Mouse (Mus musculus) cortical plate, adult 2 months (tissue): ENCODE measurements at regions not wholly inside any gene's neighbourhood (a gene's known extent, or its start where the extent isn't known, plus 50 kb on each side); places are given as distances from the start of the nearest gene placed in this dataset.

Experiments used
- CTCF ChIP-seq: fragments of 200-500 bp; IDR thresholded peaks from 2 replicates; pipeline ENCODE4 v1.5.1; 2011; ENCODE audit warnings: mild to moderate bottlenecking, control low read depth, low read length; ENCODE audit not compliant: insufficient read depth; ENCODE audit errors: extremely low read depth
- POLR2A ChIP-seq: fragments of 200-500 bp; IDR thresholded peaks from 2 replicates; pipeline ENCODE4 v1.6.1; 2011; ENCODE audit warnings: mild to moderate bottlenecking, low read length, control low read depth; ENCODE audit not compliant: insufficient read depth; ENCODE audit errors: extremely low read depth

DNA sequence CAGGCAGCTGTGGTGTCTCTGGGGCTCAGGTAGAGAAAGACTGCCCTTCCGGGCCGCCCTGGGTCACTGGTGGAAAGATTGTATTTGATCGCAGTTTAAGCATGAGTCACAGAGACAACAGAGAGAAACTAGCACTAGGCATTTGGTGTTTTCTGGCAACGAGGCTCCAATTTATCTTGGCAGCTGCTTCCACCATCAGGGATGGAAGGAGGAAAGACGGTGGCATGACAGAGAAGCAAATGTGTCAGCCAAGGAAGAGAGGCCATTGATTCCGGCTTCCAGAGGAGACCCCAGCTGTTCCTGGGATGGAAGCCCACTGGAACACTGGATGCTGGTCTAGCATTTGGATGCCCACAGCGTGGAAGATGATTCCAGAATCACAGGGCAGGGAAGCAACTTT is 142.3 kb upstream of the Syt13 start:
- TF ChIP-seq CTCF (no peak), POLR2A (no peak)
